Mouse (Mus musculus): ENCODE measurements at regions not wholly inside any gene's neighbourhood (a gene's known extent, or its start where the extent isn't known, plus 50 kb on each side); places are given as distances from the start of the nearest gene placed in this dataset.
"Not testable (repeated sequence)": the region's sequence is repeated elsewhere in the genome, so short reads cannot be mapped to it uniquely, and the experiment has no call there.

- 29% methylated on average over 12 of the region's 12 CpGs for WGBS
Observed at GRCm38 (mm10) chr10:117564118-117565040, 64.9 kb upstream of the Cpm start.

DNA sequence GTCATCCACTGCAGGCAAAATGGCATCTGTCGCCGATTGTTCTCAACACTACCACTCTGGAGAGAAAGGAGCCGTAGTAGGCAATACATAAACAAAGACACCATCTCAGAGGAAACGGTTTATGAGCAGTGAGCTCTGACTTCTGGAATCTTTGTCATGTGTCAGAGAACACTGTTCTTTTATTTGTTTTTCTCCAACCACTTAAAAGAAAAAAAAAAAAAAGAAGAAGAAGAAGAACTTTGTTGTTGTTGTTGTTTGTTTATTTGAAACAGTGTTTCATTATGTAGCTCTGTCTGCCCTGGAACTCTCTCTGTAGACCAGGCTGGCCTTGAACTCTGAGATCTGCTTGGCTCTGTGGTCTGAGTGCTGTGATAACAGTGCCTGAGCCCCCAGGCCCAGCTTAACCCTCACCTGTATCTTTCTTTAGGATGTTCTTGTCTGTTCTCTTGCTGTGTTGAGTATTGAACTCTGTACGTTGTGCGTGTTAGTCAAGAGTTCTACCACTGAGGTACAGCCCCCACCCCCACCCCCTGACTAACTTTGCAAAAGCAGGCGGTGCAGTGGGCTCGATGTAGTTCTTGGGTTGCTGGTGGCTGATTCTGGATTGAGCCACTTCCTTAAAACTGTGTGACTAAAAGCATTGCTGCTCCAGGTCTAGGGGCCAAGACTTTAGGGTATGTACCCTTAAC lies 65.7 kb upstream of the Cpm start:
- Histone ChIP-seq H3K27me3 (ENCODE audit: low read depth, poor library complexity, severe bottlenecking) (no peaks in the 10 kb centered on the region), H3K4me3 (no peak overlapping the region), H3K36me3 (no peaks in the 10 kb centered on the region), H3K27ac (peak overlapping the region; percentile 71), H3K4me1 (peaks cover 36% of the 10 kb centered on the region), H3K9me3 (replicated peaks) (no peaks in the 10 kb centered on the region)
- DNase-seq (ENCODE audit: low spot score): no peak
- 53% methylated on average over 8 of the region's 8 CpGs for WGBS

More at GRCm38 (mm10) chr10:117564118-117565040, 64.9 kb upstream of the Cpm start:
- H3K4me1 ChIP-seq: peaks cover 38% of the 10 kb centered on the region
- no peak for DNase-seq (ENCODE audit: low spot score)
- H3K27me3 ChIP-seq (ENCODE audit: low read depth, poor library complexity, severe bottlenecking): no peaks in the 10 kb centered on the region
- no peaks in the 10 kb centered on the region for H3K36me3 ChIP-seq
- peak overlapping the region; percentile 71 for H3K27ac ChIP-seq
- H3K4me3 ChIP-seq: no peak overlapping the region
- H3K9me3 ChIP-seq (replicated peaks): no peaks in the 10 kb centered on the region

GRCm38 (mm10) chr10:117562850-117563248 lies 66.5 kb upstream of the Cpm start:
- H3K4me3 ChIP-seq; H3K36me3 ChIP-seq; DNase-seq (ENCODE audit: low spot score); H3K27me3 ChIP-seq (ENCODE audit: low read depth, poor library complexity, severe bottlenecking); H3K9me3 ChIP-seq (replicated peaks): not testable (repeated sequence)
- 85% methylated on average over 3 of the region's 3 CpGs for WGBS
- peaks cover 36% of the 10 kb centered on the region for H3K4me1 ChIP-seq
- H3K27ac ChIP-seq: peak overlapping the region; percentile 22; the same call in 1 of the 2 replicates

- H3K36me3 ChIP-seq: no peaks in the 10 kb centered on the region
- no peak overlapping the region for H3K4me3 ChIP-seq
- peaks cover 36% of the 10 kb centered on the region for H3K4me1 ChIP-seq
- 84% methylated on average over 13 of the region's 13 CpGs for WGBS
- DNase-seq (ENCODE audit: low spot score): no peak
- H3K27ac ChIP-seq: peak overlapping the region; percentile 6; the same call in 1 of the 2 replicates
- no peaks in the 10 kb centered on the region for H3K27me3 ChIP-seq (ENCODE audit: low read depth, poor library complexity, severe bottlenecking)
- no peaks in the 10 kb centered on the region for H3K9me3 ChIP-seq (replicated peaks)
Observed at GRCm38 (mm10) chr10:117561909-117562849, 67.1 kb upstream of the Cpm start.

GRCm38 (mm10) chr10:117561279-117561820 lies 68.0 kb upstream of the Cpm start:
- WGBS: 83% methylated on average over 5 of the region's 5 CpGs

DNA sequence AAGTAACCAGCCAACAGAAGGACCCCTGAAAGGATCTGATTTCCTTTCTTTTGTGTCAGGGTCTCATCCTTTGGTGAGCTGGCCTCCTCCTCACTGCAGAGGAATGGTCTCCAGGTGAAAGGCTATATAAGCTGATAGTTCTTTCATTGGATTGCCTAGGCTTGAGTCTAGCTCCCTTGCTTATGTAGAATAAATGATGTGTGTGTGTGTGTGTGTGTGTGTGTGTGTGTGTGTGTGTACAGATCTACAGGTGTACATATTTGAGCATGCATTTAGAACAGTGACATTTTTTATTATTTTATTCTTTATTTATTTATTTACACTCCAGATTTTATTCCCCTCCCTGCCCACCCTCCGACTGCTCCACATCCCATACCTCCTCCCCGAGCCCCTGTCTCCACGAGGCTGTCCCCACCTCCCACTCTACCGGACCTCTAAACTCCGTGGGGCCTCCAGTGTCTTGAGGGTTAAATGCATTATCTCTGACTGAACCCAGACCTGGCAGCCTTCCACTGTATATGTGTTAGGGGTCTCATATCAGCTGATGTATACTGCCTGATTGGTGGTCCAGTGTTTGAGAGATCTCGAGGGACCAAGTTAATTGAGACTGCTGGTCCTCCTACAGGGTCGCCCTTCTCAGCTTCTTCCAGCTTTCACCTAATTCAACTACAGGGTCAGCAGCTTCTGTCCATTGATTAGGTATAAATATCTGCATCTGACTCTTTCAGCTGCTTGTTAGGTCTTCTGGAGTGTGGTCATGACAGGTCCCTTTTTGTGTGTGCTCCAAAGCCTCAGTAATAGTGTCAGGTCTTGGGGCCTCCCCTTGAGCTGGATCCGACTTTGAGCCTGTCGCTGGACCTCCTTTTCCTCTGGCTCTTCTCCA lies 68.7 kb upstream of the Cpm start:
- Histone ChIP-seq H3K27me3 (ENCODE audit: low read depth, poor library complexity, severe bottlenecking) (no peaks in the 10 kb centered on the region), H3K27ac (no peak overlapping the region), H3K36me3 (no peaks in the 10 kb centered on the region), H3K9me3 (replicated peaks) (no peaks in the 10 kb centered on the region), H3K4me1 (peaks cover 46% of the 10 kb centered on the region), H3K4me3 (no peak overlapping the region)
- WGBS: 79% methylated on average over 9 of the region's 9 CpGs
- no peak for DNase-seq (ENCODE audit: low spot score)

More at GRCm38 (mm10) chr10:117561279-117561820, 68.0 kb upstream of the Cpm start:
- DNase-seq (ENCODE audit: low spot score): no peak
- H3K36me3 ChIP-seq: no peaks in the 10 kb centered on the region
- no peaks in the 10 kb centered on the region for H3K9me3 ChIP-seq (replicated peaks)
- no peaks in the 10 kb centered on the region for H3K27me3 ChIP-seq (ENCODE audit: low read depth, poor library complexity, severe bottlenecking)
- peak overlapping the region; percentile 6; the same call in 1 of the 2 replicates for H3K27ac ChIP-seq
- H3K4me3 ChIP-seq: no peak overlapping the region
- H3K4me1 ChIP-seq: peaks cover 39% of the 10 kb centered on the region

- no peak overlapping the region for H3K27ac ChIP-seq
- H3K4me1 ChIP-seq: peaks cover 54% of the 10 kb centered on the region
- H3K9me3 ChIP-seq (replicated peaks): no peaks in the 10 kb centered on the region
- DNase-seq (ENCODE audit: low spot score): no peak
- H3K4me3 ChIP-seq: no peak overlapping the region
- no peaks in the 10 kb centered on the region for H3K27me3 ChIP-seq (ENCODE audit: low read depth, poor library complexity, severe bottlenecking)
- H3K36me3 ChIP-seq: no peaks in the 10 kb centered on the region
- WGBS: 70% methylated on average over 17 of the region's 17 CpGs
Observed at GRCm38 (mm10) chr10:117559615-117560395, 69.5 kb upstream of the Cpm start.

DNA sequence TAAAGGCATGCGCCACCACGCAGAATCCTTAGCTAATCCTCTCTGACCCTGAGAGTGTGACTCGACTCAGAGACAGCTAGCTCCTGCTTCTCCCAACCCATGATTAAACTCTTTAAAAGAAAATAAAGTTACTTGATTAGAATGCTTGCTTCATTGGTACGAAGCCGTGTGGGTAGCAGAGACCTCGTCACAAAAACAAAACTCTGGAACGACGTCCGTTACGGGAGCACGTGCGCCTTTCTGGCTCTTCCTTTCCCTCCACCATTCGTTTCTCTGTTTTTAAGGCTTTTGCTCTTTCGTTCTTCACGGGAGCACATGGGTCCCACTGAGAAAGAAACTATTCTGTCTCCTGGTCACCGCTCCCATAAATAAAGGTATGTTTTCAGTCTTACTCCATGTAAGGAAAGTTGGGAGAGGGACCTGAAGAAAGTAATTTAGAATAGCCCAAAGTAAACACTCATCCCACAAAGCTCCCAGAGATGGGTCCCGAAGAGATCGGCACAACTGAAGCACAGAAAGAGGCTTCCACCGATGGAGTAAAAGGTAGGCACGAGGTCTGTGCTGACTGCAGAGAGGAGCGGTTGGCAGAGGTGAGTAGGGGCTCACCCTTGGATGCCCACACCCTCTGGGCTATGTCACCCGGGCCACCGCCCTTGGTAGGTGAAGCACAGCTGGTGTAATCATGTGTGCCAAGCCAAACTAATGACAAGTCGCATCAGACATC lies 70.2 kb upstream of the Cpm start:
- Histone ChIP-seq H3K4me3 (no peak overlapping the region), H3K9me3 (replicated peaks) (no peaks in the 10 kb centered on the region), H3K36me3 (no peaks in the 10 kb centered on the region), H3K27ac (no peak overlapping the region), H3K4me1 (peaks cover 51% of the 10 kb centered on the region), H3K27me3 (ENCODE audit: low read depth, poor library complexity, severe bottlenecking) (no peaks in the 10 kb centered on the region)
- 90% methylated on average over 24 of the region's 24 CpGs for WGBS
- no peak for DNase-seq (ENCODE audit: low spot score)

DNA sequence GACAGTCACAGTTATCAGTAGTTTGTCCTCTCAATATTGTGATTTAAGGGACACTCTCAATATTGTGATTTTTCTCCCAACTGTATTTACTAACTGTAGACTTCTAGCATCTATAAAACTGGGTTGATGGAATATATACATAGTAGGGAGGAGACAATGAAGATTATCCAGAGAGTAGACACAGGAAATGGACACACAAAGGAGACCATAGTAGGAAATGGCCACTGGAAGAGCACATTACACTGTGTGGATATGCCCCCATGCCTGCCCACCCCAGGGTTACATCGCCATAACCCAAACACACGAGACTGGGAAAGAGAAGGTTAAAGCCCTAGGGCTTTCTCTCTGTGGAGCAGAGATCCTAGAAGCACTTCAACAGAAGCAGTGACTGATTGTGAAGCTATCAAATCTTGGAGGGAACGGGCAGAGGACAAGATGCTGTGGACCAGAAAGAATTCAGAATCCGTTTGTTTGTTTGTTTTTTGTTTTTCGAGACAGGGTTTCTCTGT lies 71.0 kb upstream of the Cpm start:
- no peak overlapping the region for H3K4me3 ChIP-seq
- no peaks in the 10 kb centered on the region for H3K27me3 ChIP-seq (ENCODE audit: low read depth, poor library complexity, severe bottlenecking)
- H3K4me1 ChIP-seq: peaks cover 51% of the 10 kb centered on the region
- DNase-seq (ENCODE audit: low spot score): no peak
- H3K27ac ChIP-seq: no peak overlapping the region
- H3K9me3 ChIP-seq (replicated peaks): no peaks in the 10 kb centered on the region
- WGBS: 86% methylated on average over 5 of the region's 5 CpGs
- no peaks in the 10 kb centered on the region for H3K36me3 ChIP-seq

- no peak overlapping the region for H3K27ac ChIP-seq
- no peak overlapping the region for H3K4me3 ChIP-seq
- H3K36me3 ChIP-seq: no peaks in the 10 kb centered on the region
- no peak for DNase-seq (ENCODE audit: low spot score)
- 97% methylated on average over 1 of the region's 1 CpGs for WGBS
- no peaks in the 10 kb centered on the region for H3K9me3 ChIP-seq (replicated peaks)
- H3K27me3 ChIP-seq (ENCODE audit: low read depth, poor library complexity, severe bottlenecking): no peaks in the 10 kb centered on the region
- H3K4me1 ChIP-seq: peaks cover 52% of the 10 kb centered on the region
Observed at GRCm38 (mm10) chr10:117557666-117558065, 71.6 kb upstream of the Cpm start.
